Mouse (Mus musculus) megakaryocyte, embryonic 14.5 days (primary cell): ENCODE results near the gene Cmklr1.

Experiments used
- FLI1 ChIP-seq: IDR thresholded peaks from 2 replicates; pipeline ENCODE4 v1.6.1; 2012; ENCODE audit warnings: low read length, inconsistent platforms, mixed read lengths
- GATA1 ChIP-seq: IDR thresholded peaks from 3 replicates; pipeline ENCODE4 v1.6.1; 2012; ENCODE audit warnings: mixed read lengths, low read length, inconsistent platforms, borderline replicate concordance

GRCm38 (mm10) chr5:113584439-113584838, 65.8 kb downstream of the Cmklr1 start:
- TF ChIP-seq GATA1, result no peak
- TF ChIP-seq FLI1, result no peak
